Mouse (Mus musculus) layer of hippocampus, adult 9-11 months (tissue): Measurements from ENCODE around the gene Trabd.

Experiments used
- DNase-seq: peaks from one replicate; pipeline ENCODE4 v3.0.0; 2022

Gene Trabd

DNA sequence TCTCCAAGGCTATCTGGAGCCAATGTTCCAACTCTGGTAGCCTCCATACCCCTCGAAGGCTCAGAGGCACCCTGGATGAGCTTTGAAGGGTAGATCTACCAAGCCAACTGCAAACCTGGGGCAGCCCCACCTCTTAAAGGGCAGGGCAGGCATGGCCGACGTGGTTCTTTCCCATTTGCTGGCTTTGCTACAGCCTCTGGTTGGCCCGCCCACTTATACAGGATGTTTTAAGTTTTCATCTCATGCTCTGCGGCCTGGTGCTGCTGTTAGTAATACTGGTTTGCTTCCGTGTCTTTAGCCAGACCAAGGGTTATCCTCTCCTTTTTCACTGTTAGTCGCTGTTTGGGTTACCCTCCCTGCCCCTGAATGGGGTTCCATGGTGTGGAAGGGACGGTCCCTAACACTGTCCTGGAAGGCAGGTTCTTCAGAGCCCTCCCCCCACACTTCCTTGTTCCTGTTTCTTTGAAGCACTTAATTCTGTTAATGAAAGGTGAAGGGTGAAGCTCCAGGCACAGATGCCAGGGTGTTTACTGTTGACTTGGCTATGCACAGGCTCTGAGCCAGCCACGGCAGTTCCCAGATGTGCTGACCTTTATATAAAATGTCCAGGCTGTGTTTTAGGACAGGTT is 3.4 kb downstream of the Trabd start:
- no peak for DNase-seq

DNA sequence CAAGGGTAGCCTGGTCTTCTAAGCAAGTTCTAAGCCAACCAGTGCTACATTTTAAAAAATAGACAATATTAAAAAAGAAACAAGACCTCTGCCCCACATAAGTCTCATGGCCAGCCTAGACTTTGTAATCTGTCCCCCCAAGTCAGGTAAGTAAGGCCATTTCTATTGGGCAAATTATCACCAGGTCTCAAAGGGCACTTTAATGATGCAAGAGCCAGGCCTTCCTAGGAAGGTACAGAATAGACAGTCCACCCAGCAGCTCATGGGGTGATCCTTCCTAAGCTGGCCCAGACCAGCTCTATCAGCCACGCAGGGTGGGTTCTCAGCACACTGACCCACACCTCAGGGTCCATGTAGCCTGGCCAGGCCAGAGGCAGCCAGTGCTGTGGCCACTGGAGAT is 9.0 kb downstream of the Trabd start:
- no peak for DNase-seq

DNA sequence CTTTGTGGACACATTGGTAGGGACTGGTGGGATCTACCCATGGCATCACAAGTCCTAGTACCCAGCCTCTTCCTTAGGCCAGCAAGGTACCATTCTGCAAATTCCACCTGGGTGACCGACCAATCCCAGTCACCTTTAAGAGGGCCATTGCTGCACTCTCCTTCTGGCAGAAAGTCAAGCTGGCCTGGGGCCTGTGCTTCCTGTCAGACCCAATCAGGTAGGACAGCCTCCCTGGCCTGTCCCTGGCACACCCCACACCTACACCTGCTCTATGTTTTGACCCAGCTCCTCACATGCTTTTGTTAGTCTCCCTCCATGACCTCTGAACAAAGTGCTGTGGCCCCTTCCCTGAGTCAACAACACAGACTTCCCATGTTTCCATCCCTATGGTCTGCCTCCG is 9.9 kb downstream of the Trabd start:
- DNase-seq, result no peak

DNA sequence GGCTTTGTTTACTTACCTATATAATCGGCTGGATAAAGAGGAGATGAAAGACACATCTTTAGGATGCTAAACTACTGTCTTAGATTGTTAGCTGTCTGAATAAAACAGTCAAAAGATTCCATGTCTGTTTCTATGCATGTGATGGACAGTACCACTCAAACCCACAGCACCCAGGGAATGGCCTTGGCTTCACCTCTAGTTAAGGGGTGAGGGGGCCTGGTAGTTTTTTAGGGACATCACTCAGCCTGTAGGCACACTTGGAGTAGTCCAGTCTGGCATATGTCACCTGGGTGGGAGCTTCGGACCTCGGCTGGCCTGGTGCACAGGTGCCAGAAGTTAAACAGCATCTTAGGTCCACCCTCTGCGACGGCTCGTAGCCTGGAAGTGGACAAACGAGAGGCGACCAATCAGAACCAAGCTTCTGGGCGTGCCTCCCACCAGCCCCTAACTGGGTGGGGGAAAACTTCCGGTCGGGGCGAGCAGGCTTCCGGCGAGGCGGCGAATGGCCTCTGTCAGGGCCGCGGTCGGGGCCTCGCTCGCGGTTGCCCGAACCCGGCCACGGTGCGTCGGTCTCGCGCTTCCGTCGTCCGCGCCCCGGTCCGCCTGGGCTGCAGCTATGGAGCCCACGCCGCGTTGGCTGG is 13.8 kb downstream of the Trabd start, which contains the start of gene Selenoo:
Gene Selenoo (plus strand): TSS at position 478 of the 641 bp plus-strand sequence.
- peak; percentile 88 for DNase-seq

DNA sequence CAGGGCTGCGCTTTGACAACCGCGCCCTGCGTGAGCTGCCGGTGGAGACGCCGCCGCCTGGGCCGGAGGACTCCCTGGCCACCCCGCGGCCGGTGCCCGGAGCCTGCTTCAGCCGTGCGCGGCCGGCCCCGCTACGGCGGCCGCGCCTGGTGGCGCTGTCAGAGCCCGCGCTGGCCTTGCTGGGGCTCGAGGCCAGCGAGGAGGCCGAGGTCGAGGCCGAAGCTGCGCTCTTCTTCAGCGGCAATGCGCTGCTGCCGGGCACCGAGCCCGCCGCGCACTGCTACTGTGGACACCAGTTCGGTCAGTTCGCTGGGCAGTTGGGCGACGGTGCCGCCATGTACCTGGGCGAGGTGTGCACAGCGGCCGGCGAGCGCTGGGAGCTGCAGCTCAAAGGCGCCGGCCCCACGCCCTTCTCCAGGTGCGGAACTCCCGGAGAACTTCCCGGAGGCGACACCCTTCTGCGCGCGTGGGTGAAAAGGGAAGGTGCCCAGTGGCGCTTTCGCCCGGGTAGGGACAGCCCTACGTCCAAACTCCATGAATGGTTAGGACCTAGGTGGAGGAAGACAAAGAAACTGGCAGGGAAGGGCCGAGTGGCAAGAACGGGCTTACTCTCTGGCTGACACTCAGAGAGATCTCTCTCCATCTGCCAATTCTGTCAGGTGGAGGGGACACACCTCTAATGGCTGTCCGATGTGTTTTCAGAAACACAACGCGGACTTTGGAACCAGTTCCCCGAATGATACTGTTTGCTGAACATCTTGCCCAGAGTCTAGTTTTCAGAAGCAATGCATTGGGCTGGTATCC is 14.5 kb downstream of the Trabd start:
- no peak for DNase-seq

DNA sequence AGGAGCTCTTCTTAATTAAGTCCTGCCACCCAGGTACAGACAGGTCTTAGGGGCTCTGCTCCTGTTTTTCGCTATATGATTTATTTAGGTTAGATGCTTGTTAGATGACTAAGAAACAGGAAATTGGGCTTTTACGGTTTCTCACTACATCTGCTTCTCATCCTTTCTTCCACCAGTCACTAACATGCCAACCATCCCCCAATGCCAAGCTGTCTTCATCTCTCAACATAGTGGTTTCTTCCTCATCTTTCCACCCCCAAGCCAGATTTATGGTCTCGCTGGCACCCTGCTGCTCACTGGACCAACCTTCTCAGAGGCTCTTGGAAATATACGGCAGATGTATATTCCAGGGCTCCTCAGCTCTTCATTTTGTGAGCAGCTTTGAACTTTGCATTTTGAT is 15.7 kb downstream of the Trabd start:
- no peak for DNase-seq

DNA sequence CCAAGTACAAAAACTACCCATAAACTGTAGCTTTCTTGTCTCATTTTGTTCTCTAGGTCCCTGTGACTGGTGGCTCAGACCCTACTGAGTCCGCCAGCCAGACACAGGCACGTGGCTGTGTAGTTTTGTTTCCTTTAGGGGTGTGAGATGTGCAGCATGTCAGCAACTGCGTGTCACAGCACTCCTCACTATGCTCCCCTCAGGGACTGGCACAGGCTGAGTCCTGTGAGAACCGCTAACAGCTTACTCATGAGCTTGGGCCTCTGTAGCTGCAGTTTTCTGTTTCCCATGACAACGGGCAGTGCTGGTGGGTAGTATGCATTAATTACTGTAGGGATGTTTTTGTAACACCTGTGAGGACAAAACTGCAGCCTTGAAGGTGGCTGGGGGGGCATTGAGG is 17.3 kb downstream of the Trabd start:
- no peak for DNase-seq

DNA sequence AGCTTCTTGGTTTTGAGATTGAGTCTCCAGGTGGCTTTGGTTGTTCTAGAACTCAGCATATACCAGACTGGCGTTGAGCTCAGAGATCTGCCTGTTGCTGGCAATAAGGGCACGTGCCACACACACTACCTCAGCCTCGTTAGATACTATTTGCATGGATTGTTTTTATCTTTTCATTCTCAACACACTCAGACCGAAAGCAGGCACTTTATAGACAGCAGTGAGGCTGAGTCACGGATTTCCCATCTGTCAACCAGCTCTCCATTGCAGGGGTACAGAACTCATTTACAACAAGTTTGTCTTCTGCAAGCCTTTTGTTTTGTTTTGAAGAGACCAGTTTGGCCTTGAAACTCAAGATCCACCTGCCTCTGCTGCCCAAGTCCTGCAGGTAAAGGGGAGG is 22.5 kb downstream of the Trabd start:
- DNase-seq, result peak; percentile 64

DNA sequence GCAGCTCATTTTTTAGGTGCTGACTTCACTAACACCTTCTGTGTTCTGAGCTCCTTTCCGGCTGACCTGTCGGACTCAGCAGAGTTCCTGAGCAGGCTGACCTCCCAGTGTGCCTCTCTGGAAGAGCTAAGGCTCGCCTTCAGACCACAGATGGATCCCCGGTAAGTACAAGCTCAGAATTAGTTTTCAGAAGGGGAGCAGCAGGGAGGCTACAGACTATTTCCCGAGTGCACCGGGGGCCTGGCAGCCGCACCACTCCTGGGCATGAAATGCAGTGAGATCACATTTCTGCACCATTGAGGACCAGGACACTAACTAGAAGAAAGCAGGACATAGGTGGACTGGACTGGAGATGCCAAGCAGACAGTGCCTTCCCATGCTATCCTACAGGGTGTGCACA is 23.7 kb downstream of the Trabd start:
- DNase-seq, result no peak

DNA sequence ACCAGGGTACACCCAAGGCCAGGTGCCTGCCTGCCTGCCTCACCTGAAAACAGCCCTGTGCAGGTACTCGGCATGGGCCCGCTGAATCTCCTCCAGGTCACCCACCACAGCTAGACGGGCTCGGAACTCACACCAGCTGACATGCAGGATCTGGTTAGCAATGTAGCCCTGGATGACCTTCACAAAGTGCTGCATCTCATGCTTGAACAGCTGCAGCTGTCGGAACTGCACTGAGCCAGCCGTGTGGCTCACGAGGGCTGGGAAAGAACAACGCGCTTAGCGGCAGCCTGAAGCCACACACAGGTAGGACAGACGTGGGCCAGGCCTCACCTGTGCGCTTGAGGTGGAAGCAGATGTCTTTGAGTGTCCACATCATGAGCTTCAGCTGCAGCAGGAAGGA is 25.9 kb downstream of the Trabd start:
- DNase-seq, result no peak

DNA sequence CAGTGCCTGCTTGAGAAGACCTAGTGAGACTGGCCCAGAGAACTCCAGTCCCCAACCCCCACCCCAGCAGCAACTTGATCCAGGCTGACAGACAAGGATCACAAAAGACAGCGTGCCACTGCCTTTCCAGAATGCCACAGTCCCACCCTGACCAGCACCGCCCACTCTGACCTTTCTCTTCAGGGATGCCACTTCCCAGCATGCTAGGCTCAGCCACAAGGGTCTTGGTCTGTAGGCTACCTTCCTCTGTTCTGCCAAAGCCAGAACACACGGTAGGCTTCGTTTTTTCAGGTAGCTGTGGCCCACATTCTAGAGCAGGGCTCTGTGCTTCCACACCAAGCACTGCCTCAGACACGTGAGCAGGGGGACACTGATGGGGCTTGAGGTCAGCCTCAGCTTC is 27.7 kb downstream of the Trabd start:
- no peak for DNase-seq

DNA sequence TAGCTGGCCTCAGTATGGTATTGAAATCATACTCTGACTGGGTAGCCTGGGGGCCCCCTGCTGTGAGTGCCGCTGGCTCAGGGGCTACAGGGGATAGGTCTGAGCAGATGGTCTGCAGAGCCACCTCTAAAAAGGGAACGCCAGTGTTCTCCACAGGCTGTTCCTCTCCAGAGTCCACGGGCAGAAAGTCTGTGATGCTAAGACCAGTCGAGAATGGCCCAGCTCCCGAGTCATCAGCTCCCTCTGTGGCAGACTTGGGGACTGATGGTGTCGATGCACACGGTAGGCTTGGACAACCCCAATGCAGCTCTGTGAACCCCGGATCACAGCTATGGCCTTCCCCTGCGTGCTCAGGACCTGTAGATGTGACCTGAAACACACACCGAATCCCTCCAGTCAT is 29.0 kb downstream of the Trabd start:
- DNase-seq, result no peak

DNA sequence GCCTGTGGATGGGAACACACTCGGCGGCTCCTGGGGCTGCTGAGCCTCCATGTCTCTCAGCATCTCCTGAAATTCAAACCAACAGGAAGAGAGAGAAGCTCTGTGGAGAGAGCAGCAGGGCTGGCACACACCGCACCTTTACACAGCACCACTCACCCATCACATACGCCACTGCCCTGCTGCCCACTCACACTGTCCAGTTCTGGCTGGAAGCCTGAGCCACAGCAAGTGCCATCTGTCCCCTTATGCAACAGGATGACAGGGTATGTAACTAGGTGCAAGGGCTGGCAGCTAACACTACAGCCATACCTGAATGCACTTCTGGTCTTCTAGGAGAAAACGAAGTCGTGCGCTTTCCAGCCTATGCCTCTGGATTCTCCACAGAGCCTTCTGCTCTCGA is 29.5 kb downstream of the Trabd start:
- DNase-seq, result no peak

DNA sequence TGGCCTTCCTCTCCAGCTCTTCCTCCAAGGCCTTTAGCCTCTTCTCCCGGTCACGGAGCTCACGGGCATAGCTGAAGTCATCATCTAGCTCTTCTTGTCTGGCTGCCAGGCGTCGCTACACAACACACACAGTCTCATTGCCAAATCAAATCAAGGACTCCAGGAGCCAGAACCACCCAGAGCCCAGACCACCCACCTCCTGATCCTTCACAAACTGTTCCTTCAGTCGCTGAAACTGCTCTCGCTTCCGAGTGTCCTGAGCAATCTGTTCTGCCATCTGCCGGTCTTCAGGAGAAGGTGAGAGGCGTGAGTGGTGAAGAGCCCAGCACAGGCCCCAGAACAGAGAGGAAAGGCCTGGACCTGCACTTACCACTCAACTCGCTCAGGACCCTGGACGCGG is 31.1 kb downstream of the Trabd start:
- no peak for DNase-seq

DNA sequence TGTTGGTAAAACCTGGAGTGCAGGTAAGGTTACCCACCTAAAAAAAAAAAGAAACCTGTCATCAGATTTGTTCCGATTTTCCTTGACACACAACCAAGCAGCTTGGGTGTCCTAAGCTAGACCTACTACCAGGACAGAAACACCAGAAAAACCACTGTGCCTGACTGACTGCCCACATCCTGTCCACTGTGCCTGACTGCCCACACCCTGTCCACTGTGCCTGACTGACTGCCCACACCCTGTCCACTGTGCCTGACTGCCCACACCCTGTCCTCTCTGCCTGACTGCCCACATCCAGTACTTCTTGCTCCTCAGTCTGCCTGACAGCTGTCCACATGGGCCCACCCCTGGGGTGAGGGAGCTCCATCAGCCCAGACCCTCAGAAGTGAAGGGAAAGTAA is 32.1 kb downstream of the Trabd start:
- no peak for DNase-seq

DNA sequence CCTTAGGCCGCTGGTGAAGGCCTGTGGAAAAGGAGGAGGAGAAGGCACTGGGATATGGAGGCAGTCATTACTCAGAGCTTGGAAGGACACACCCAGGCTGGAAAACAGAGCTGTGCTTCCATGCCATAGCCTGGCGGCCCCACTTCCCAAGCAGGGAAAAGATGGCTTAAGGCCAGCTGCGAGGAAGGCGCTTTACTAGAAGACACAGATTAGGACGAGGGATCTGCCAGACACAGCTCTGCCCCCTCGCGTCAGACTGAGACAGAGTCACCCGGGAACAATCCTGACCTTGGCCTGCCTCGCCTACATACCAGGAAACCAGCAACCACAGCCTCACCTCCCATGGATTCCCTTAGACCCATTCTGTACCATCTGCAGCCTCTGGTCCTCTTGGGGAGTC is 35.2 kb downstream of the Trabd start:
- DNase-seq, result no peak

DNA sequence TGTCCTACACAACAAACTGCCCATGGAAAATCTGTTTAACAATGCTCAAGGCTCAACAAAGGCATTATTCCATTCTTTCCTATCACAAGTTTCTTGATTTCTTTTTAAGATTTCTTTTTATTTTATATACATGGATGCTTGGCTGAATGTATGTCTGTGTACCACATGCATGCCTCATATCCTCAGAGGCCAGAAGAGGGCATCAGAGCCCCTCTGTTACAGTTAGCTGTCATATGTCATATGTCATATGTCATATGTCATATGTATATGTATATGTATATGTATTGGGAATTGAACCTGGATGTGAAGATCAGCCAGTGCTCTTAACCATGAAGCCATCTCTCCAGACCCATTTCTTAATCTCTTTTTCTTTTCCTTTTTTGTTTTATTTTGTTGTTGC is 43.1 kb downstream of the Trabd start:
- no peak for DNase-seq

DNA sequence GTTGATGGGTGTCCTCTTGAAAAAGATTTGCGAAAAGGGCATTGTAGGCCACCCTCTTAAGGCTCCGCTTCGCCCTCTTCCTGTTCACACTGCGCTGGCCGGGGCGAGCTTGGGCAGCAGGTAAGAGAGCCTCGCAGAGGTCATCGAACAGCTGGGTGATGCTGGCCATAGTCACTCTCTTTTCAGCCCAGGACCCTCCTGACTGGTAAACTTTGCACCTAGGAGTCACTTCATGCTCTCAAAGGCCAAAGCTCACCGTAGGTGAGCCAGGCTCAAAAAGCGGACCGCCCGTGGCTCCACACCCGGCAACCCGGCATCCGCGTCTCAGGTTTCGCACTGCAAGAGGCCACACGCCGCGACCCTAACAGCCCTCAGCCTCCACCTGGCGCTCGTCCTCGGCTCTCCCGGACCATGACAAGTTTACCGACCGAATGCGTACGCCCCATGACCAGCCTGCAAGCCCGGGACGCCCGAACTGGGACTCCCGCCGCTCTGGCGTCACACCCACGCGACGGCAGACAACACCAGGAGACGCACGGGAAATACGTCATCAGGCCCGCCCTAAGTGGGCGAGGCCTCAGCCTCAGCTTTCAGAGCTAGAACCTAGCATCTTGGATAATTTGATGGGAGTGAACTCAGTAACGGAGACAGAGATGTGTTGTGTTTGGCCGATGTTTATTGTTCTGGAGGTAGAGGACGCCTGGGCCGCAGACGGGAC is 47.9 kb downstream of the Trabd start, which contains the start of gene Tubgcp6:
Gene Tubgcp6 (minus strand): TSS at position 464 of the 718 bp plus-strand sequence.
- peak; percentile 95 for DNase-seq

DNA sequence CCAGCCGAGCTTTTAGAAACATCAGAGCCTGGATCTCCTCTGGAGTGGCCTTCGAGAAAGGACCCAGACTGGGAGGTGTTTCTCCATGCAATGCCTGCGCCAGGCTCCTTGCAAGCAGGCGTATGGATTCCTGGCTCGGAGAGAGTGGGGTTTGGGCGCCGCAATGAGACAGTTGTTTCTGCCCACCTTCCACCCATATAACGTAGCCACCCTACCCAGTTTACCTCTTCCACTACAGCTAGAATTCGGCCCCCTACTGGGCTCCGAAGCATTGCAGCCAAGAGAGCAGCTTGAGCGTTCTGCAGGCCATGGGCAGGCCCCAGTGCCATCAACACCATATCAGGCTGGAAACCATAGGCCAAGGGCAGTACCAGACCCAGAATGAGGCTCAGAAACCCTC is 48.7 kb downstream of the Trabd start:
- no peak for DNase-seq

DNA sequence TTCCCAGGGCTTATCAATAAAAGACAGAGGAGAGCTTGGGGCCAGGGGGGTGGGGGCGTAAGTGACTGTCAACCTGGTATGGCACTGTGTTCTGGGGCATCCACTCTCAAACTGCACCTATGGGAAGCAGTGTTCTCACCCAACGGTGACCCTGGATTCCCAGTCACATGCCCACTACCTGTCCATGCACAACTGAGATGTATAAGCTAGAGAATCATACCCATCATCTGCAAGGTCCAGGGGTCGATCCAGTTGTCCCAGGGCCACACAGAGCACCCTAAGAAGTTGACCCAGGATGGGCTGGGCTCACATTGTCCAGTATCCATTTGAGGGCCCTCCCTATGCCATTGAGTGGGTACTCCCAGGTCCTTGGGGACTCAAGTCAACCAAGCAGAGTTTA is 49.4 kb downstream of the Trabd start:
- DNase-seq, result no peak

DNA sequence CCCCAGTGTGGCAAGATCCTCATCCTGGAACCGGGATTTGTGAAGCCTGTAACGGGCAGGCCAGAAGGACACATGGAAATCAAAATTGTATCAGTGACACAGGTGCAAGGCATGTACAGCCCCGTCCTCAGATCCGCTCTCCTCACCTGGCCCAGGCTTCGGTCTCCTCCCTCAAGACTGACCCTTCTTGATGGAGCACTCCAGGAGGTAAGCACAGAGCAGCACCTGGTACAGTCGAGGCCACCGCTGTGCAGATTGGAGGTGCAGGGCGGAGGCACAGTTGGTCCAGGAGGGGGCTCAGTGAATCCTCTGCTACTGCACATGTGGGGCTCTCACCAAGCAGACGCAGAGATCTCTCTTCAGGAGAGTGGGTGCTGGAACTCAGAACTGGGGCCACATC is 50.4 kb downstream of the Trabd start:
- no peak for DNase-seq

DNA sequence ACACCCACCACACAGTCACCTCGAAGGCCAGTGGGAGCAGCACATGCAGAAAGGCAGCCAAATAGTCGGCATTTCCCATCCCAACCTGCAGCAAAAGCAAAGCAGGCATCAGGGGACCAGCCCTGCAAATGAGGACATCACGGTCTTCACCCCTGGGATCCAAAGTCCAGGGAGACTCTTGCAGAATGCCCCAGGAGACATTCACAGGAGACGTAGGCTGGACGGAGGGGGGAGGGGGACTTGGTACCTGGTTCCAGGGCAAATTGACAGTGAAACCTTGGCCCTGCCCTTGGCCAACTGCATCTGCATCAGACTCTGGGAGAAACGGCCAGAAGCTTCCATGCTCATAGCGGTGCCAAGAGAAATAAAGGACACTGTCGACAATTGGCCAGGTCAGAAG is 51.7 kb downstream of the Trabd start:
- no peak for DNase-seq

DNA sequence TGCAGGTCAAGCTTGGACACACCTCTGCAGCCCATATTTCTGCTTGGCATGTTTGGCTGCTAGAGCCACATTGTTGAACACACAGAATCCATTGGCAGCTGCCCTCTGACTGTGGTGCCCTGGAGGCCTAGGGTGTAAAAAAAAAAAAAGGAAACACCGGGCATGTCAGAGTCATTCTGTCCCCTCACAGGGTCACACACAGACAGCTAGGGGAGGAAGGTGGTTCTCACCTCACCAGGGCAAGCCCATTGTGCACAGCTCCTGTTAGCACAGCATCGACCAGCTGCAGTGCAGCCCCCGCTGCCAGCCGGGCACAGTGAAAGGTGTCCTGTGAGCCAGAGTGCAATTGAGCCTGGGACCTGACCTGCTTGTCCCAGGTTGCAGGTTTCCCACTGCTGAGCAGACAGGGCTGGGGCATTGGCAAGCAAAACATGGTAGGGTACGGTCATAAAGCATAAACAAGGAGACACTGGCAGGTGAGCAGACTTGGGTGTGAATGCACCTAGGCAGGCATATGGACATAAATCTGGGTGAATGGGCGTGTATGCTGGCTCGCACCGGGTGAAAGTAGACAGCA is 52.5 kb downstream of the Trabd start:
- DNase-seq, result no peak
